In the genomic region with DNA sequence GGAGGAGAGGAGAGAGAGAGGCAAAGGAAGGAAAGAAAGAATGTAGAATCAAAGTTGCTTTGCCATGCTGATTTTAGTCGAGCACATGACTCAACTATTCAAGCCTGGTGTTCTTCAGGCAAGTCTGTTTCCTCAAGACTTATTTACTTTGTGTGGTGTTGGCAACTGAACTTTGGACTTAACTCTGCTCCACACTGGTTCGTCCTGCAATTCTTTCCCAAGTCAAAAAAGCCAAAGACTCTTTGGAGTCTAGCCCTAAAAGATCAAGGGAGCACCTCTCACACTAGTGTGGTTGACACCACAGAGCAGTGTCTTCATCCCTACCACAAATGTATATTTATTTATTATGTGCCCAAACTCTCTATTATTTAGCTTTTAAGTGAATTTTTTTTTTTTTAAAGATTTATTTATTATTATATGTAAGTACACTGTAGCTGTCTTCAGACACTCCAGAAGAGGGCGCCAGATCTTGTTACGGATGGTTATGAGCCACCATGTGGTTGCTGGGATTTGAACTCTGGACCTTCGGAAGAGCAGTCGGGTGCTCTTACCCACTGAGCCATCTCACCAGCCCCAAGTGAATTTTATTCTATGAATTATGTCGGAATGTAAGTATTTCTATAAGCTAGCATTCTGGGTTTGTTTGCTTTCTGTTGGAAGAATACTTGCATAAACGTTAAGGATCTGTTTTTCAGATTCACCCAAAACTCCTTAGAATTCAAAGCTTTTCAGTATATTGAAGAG, we compare ENCODE assay signal across 8 mouse cellular contexts. TPM values are rescaled to one million over a fixed set of nuclear protein-coding genes. Genes with fewer than 3 reads are reported as not detected.
A peak's percentile ranks its signal among the peaks of the same experiment; 100 is the strongest.
DNase-seq lines count a peak whose midpoint lies in the region; ATAC-seq lines count a peak whose summit lies in the region.

No protein-coding gene starts in this region.

- no peak overlapping the region for H3K27ac ChIP-seq in neural tube, embryonic 11.5 days (ENCODE audit: low read depth, low read length)
- H3K27ac ChIP-seq in forebrain, embryonic 15.5 days (replicated peaks): peak overlapping the region; percentile 98
- peak overlapping the region; percentile 99 for H3K27ac ChIP-seq in limb, embryonic 13.5 days
- peak overlapping the region; percentile 97 for H3K27ac ChIP-seq in stomach, embryonic 16.5 days (ENCODE audit: low read length)

- H3K4me2 ChIP-seq in neural tube, embryonic 11.5 days (ENCODE audit: low read depth): peak overlapping the region; percentile 37
- H3K4me2 ChIP-seq in forebrain, embryonic 15.5 days (replicated peaks): peak overlapping the region; percentile 54
- peak overlapping the region; percentile 63 for H3K4me2 ChIP-seq in limb, embryonic 13.5 days (replicated peaks)
- H3K4me2 ChIP-seq in stomach, embryonic 16.5 days (ENCODE audit: low read depth, low read length): peak overlapping the region; percentile 71

- no peak overlapping the region for H3K9ac ChIP-seq in neural tube, embryonic 11.5 days (ENCODE audit: low read length)
- no peak overlapping the region for H3K9ac ChIP-seq in forebrain, embryonic 15.5 days (replicated peaks)
- peak overlapping the region; percentile 60 for H3K9ac ChIP-seq in limb, embryonic 13.5 days
- H3K9ac ChIP-seq in stomach, embryonic 16.5 days (ENCODE audit: low read length): peak overlapping the region; percentile 78

- no peaks in the 10 kb centered on the region for H3K27me3 ChIP-seq in neural tube, embryonic 11.5 days (ENCODE audit: control insufficient read depth, insufficient read depth, low read length)
- H3K27me3 ChIP-seq in forebrain, embryonic 15.5 days: no peaks in the 10 kb centered on the region
- H3K27me3 ChIP-seq in limb, embryonic 13.5 days: no peaks in the 10 kb centered on the region
- no peaks in the 10 kb centered on the region for H3K27me3 ChIP-seq in stomach, embryonic 16.5 days (ENCODE audit: control insufficient read depth, insufficient read depth, low read length)

- 66% methylated on average over 7 of the region's 8 CpGs for WGBS in neural tube, embryonic 11.5 days
- 64% methylated on average over 8 of the region's 8 CpGs for WGBS in forebrain, embryonic 15.5 days
- 73% methylated on average over 8 of the region's 8 CpGs for WGBS in limb, embryonic 13.5 days
- WGBS in stomach, embryonic 16.5 days: 52% methylated on average over 7 of the region's 8 CpGs

- no peak for ATAC-seq in neural tube, embryonic 11.5 days (ENCODE audit: insufficient read depth, low FRiP score, low TSS enrichment)
- ATAC-seq in forebrain, embryonic 15.5 days (replicated peaks): no peak
- no peak for ATAC-seq in limb, embryonic 13.5 days (ENCODE audit: low FRiP score, low read depth)
- peak; percentile 38; the same call in 1 of the 2 replicates for ATAC-seq in stomach, embryonic 16.5 days (ENCODE audit: insufficient read depth, low FRiP score)
- ATAC-seq in activated CD4-positive, CD25-positive, alpha-beta regulatory T cell, adult 4 months: no peak

- peaks cover 12% of the 10 kb centered on the region for H3K4me1 ChIP-seq in neural tube, embryonic 11.5 days (ENCODE audit: control insufficient read depth, insufficient read depth, low read length)
- peaks cover 24% of the 10 kb centered on the region for H3K4me1 ChIP-seq in forebrain, embryonic 15.5 days
- H3K4me1 ChIP-seq in limb, embryonic 13.5 days: peaks cover 14% of the 10 kb centered on the region
- peaks cover 19% of the 10 kb centered on the region for H3K4me1 ChIP-seq in stomach, embryonic 16.5 days (ENCODE audit: control insufficient read depth, insufficient read depth, low read length)

- H3K4me3 ChIP-seq in neural tube, embryonic 11.5 days (ENCODE audit: low read depth, low read length): peak overlapping the region; percentile 98
- peak overlapping the region; percentile 97 for H3K4me3 ChIP-seq in forebrain, embryonic 15.5 days
- peak overlapping the region; percentile 99 for H3K4me3 ChIP-seq in limb, embryonic 13.5 days
- peak overlapping the region; percentile 100 for H3K4me3 ChIP-seq in stomach, embryonic 16.5 days (replicated peaks; ENCODE audit: low read length)

- no peaks in the 10 kb centered on the region for H3K9me3 ChIP-seq in neural tube, embryonic 11.5 days (ENCODE audit: control insufficient read depth, low read length)
- no peaks in the 10 kb centered on the region for H3K9me3 ChIP-seq in forebrain, embryonic 15.5 days
- no peaks in the 10 kb centered on the region for H3K9me3 ChIP-seq in limb, embryonic 13.5 days
- H3K9me3 ChIP-seq in stomach, embryonic 16.5 days (replicated peaks; ENCODE audit: control insufficient read depth, low read length): no peaks in the 10 kb centered on the region

- DNase-seq in neural tube, embryonic 11.5 days (ENCODE audit: low spot score): no peak
- DNase-seq in neural tube, embryonic 10.5 days (ENCODE audit: extremely low spot score, low spot score): no peak
- DNase-seq in thymus, postnatal 4 days: no peak
- DNase-seq in layer of hippocampus, adult 11-12 months (ENCODE audit: low spot score): no peak

- peaks cover 6% of the 10 kb centered on the region for H3K36me3 ChIP-seq in neural tube, embryonic 11.5 days (ENCODE audit: control insufficient read depth, insufficient read depth, low read length)
- peaks cover 12% of the 10 kb centered on the region for H3K36me3 ChIP-seq in forebrain, embryonic 15.5 days
- peaks cover 18% of the 10 kb centered on the region for H3K36me3 ChIP-seq in limb, embryonic 13.5 days
- H3K36me3 ChIP-seq in stomach, embryonic 16.5 days (ENCODE audit: control insufficient read depth, insufficient read depth, low read length): no peaks in the 10 kb centered on the region

RNA-seq across cellular contexts. Expression of gene Khdc4, which starts 1.2 kb away (rescaled TPM):
- 111 TPM in 2 replicates for polyA plus RNA-seq in neural tube, embryonic 11.5 days (2014; fragmentation: Nextera tagmentation; extraction: Ambion mirVana)
- polyA plus RNA-seq in forebrain, embryonic 15.5 days (2015; fragmentation: Nextera tagmentation; extraction: Ambion mirVana): 102 and 104 TPM in 2 replicates
- polyA plus RNA-seq in limb, embryonic 13.5 days (2015; fragmentation: Nextera tagmentation; extraction: Ambion mirVana): 106 TPM in 2 replicates
- 71.4 and 72.3 TPM in 2 replicates for polyA plus RNA-seq in stomach, embryonic 16.5 days (2015; fragmentation: Nextera tagmentation; extraction: Ambion mirVana)
- 10 to 100 TPM; 43.2 to 46.4 TPM for polyA plus RNA-seq in activated CD4-positive, CD25-positive, alpha-beta regulatory T cell, adult 4 months (2017; shearing (Covaris generic))

RNA-seq across cellular contexts. Expression of gene Rxfp4, which starts 31.5 kb away (rescaled TPM):
- not detected in 2 replicates for polyA plus RNA-seq in neural tube, embryonic 11.5 days (2014; fragmentation: Nextera tagmentation; extraction: Ambion mirVana)
- polyA plus RNA-seq in forebrain, embryonic 15.5 days (2015; fragmentation: Nextera tagmentation; extraction: Ambion mirVana): not detected in 2 replicates
- polyA plus RNA-seq in limb, embryonic 13.5 days (2015; fragmentation: Nextera tagmentation; extraction: Ambion mirVana): not detected in 2 replicates
- polyA plus RNA-seq in stomach, embryonic 16.5 days (2015; fragmentation: Nextera tagmentation; extraction: Ambion mirVana): not detected in 2 replicates
- polyA plus RNA-seq in activated CD4-positive, CD25-positive, alpha-beta regulatory T cell, adult 4 months (2017; shearing (Covaris generic)): not detected

RNA-seq across cellular contexts. Expression of gene Rit1, which starts 32.2 kb away (rescaled TPM):
- 50.3 and 52.3 TPM in 2 replicates for polyA plus RNA-seq in neural tube, embryonic 11.5 days (2014; fragmentation: Nextera tagmentation; extraction: Ambion mirVana)
- polyA plus RNA-seq in forebrain, embryonic 15.5 days (2015; fragmentation: Nextera tagmentation; extraction: Ambion mirVana): 51.6 and 53.1 TPM in 2 replicates
- 50.1 and 51.1 TPM in 2 replicates for polyA plus RNA-seq in limb, embryonic 13.5 days (2015; fragmentation: Nextera tagmentation; extraction: Ambion mirVana)
- 64.4 and 75.9 TPM in 2 replicates for polyA plus RNA-seq in stomach, embryonic 16.5 days (2015; fragmentation: Nextera tagmentation; extraction: Ambion mirVana)
- 10 to 100 TPM; 36.5 to 43.2 TPM for polyA plus RNA-seq in activated CD4-positive, CD25-positive, alpha-beta regulatory T cell, adult 4 months (2017; shearing (Covaris generic))

Comparison
In these comparisons a context has a peak if more than half of its experiments do, and no peak if none do; other contexts are left out.
1. H3K9ac ChIP-seq: peak in limb, embryonic 13.5 days (single experiment) and stomach, embryonic 16.5 days (single experiment); none in neural tube, embryonic 11.5 days (single experiment) and forebrain, embryonic 15.5 days (single experiment).
2. Peak in every context shown above with its lines, with median percentiles within 50 percentile points of each other: H3K4me2 ChIP-seq and H3K4me3 ChIP-seq.